Mouse (Mus musculus) layer of hippocampus, postnatal 25 days (tissue): Measurements from ENCODE around the gene 4930455H04Rik. TPM values are rescaled to one million over a fixed set of nuclear protein-coding genes. Genes with fewer than 3 reads are reported as not detected.

Source experiments
- DNase-seq, 2 experiments: peaks; one replicate each; pipeline ENCODE4 v3.0.0; 2022; ENCODE audit warnings: mixed read lengths in 2 of 2, low spot score in 1 of 2; ENCODE audit errors: extremely low spot score in 1 of 2
- total RNA-seq, 2 experiments: library from RNA; stranded (reverse); gene quantifications; 2 replicates each; pipeline ENCODE4 v1.2.3; 2021

The 4930455H04Rik gene
- total RNA-seq, 2 experiments from 2014 or later, result not detected

DNA sequence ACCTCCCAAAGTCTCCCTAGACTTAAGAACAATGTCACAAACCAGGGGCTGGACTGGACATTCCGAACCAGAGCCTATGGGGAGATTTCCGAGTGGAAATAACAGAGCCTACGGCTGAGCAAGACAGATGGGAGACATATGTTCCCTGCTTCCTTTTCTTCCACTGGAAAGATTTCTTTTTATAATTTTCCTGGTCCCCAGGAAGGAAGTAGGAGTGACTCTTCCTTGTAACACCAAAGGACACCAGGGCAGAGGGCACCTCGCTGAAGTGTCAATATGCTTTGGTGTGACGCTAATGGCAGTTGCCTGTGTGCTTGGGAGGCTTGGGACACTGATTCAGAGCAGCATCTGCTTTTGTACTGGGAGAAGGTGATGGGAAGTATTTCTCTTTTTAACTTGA is 56.5 kb downstream of the 4930455H04Rik start:
- no peak for DNase-seq

DNA sequence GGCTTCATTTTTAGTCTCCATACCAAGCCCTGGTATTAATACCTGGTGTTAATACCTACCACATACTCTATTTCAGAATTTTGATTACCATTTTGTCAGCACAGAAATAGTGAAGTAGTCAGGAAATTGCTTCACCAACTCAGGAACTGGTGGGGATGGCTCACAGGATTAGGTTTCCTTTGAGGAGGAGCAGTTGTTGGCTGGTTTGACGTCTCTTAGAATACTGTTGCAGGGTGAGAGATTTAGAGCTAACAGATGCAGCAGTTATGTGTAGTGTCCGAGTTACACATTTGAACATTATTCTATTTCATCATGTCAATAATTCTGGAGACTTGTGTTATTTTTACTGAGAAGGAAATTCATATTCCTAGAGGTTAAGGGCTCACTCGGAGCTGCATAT is 57.4 kb downstream of the 4930455H04Rik start:
- no peak for DNase-seq

Other genes starting within 250 kb of the 4930455H04Rik start
- gene Agl, start 160.1 kb upstream of the 4930455H04Rik start, total RNA-seq, result 10 to 100 TPM; 26.2 to 29.3 TPM
- under 1 TPM; 0.84 to 0.89 TPM for gene Frrs1, start 108.8 kb upstream of the 4930455H04Rik start, total RNA-seq
- gene Palmd, start 720 bp downstream of the 4930455H04Rik start, total RNA-seq, result 10 to 100 TPM; 27.6 to 32.8 TPM